Mouse (Mus musculus): ENCODE results near the gene Tmem254b. TPM values are rescaled to one million over a fixed set of nuclear protein-coding genes. Genes with fewer than 3 reads are reported as not detected.
"Not testable (repeated sequence)": the region's sequence is repeated elsewhere in the genome, so short reads cannot be mapped to it uniquely, and the experiment has no call there.

Tmem254b gene
- 10 to 100 TPM in 1 of 2 experiments, 1 to 10 TPM in 1; 6.6 to 13.6 TPM for total RNA-seq (2021)
- long read RNA-seq, experiment 1, partial matches to known transcripts = 0 of 3 reads
- long read RNA-seq, experiment 1, other reads (novel, unspliced or antisense) = 0 of 3 reads
- long read RNA-seq, experiment 2, transcript Tmem254b-201 (4 exons, 1,447 nt) = major isoform, 13 of 16 reads
- long read RNA-seq, experiment 2, partial matches to known transcripts = 0 of 16 reads
- long read RNA-seq, experiment 2, other reads (novel, unspliced or antisense) = 1 of 16 reads

- DNase-seq (ENCODE audit: low spot score in 2 of 2) = not testable (repeated sequence)
Measured at GRCm38 (mm10) chr14:26206926-26207247, at the start of gene Tmem254b. TSS of gene Tmem254b (minus strand) at chr14:26207041.

GRCm38 (mm10) chr14:26237183-26237582 lies 30.3 kb upstream of the Tmem254b start:
- DNase-seq (ENCODE audit: low spot score in 2 of 2) = not testable (repeated sequence)

- DNase-seq (ENCODE audit: low spot score in 2 of 2) = not testable (repeated sequence)
Measured at GRCm38 (mm10) chr14:26216233-26217000, 9.6 kb upstream of the Tmem254b start.

- not testable (repeated sequence) for DNase-seq (ENCODE audit: low spot score in 2 of 2)
Measured at GRCm38 (mm10) chr14:26206197-26206925, 480 bp downstream of the Tmem254b start.

- not testable (repeated sequence) for DNase-seq (ENCODE audit: low spot score in 2 of 2)
Measured at GRCm38 (mm10) chr14:26197851-26198250, 9.0 kb downstream of the Tmem254b start.

- DNase-seq (ENCODE audit: low spot score in 2 of 2) = not testable (repeated sequence)
Measured at GRCm38 (mm10) chr14:26188361-26188760, 18.5 kb downstream of the Tmem254b start.

GRCm38 (mm10) chr14:26186638-26187037 lies 20.2 kb downstream of the Tmem254b start:
- DNase-seq (ENCODE audit: low spot score in 2 of 2) = not testable (repeated sequence)

GRCm38 (mm10) chr14:26182380-26182779 lies 24.5 kb downstream of the Tmem254b start, which contains the start of gene Plac9b:
TSS of gene Plac9b (minus strand) at chr14:26182480.
- DNase-seq (ENCODE audit: low spot score in 2 of 2) = not testable (repeated sequence)

- DNase-seq (ENCODE audit: low spot score in 2 of 2) = not testable (repeated sequence)
Measured at GRCm38 (mm10) chr14:26181660-26182059, 25.2 kb downstream of the Tmem254b start.

- not testable (repeated sequence) for DNase-seq (ENCODE audit: low spot score in 2 of 2)
Measured at GRCm38 (mm10) chr14:26175028-26175427, 31.8 kb downstream of the Tmem254b start.

GRCm38 (mm10) chr14:26173955-26174354 lies 32.9 kb downstream of the Tmem254b start:
- not testable (repeated sequence) for DNase-seq (ENCODE audit: low spot score in 2 of 2)

GRCm38 (mm10) chr14:26165266-26165665 lies 41.6 kb downstream of the Tmem254b start:
- DNase-seq (ENCODE audit: low spot score in 2 of 2) = not testable (repeated sequence)

- DNase-seq (ENCODE audit: low spot score in 2 of 2) = not testable (repeated sequence)
Measured at GRCm38 (mm10) chr14:26162423-26162822, 44.4 kb downstream of the Tmem254b start.

GRCm38 (mm10) chr14:26161156-26161555 lies 45.7 kb downstream of the Tmem254b start:
- not testable (repeated sequence) for DNase-seq (ENCODE audit: low spot score in 2 of 2)

- not testable (repeated sequence) for DNase-seq (ENCODE audit: low spot score in 2 of 2)
Measured at GRCm38 (mm10) chr14:26156032-26156431, 50.8 kb downstream of the Tmem254b start.

Other genes starting within 250 kb of the Tmem254b start
- under 1 TPM in 1 of 2 experiments, not detected in 1; 0.17 TPM for gene Duxbl1, start 228.5 kb downstream of the Tmem254b start, total RNA-seq (2021)
- gene Gm9780, start 164.3 kb downstream of the Tmem254b start, total RNA-seq (2021) = 10 to 100 TPM in 1 of 2 experiments, 1 to 10 TPM in 1; 6.6 to 30.1 TPM
- gene Tmem254c, start 139.7 kb downstream of the Tmem254b start, total RNA-seq (2021) = 10 to 100 TPM; 12.5 to 17.2 TPM
- gene Cphx2, start 125.5 kb downstream of the Tmem254b start, total RNA-seq (2021) = not detected
- not detected for gene Cphx3, start 124.7 kb downstream of the Tmem254b start, total RNA-seq (2021)
- not detected for gene Duxbl2, start 88.7 kb downstream of the Tmem254b start, total RNA-seq (2021)
- gene Plac9b, start 24.6 kb downstream of the Tmem254b start, total RNA-seq (2021) = 10 to 100 TPM; 39.6 to 53.4 TPM
- under 1 TPM in 1 of 2 experiments, not detected in 1; 0.26 TPM for gene Duxbl3, start 50.9 kb upstream of the Tmem254b start, total RNA-seq (2021)